Mouse (Mus musculus): ENCODE data around the gene Fam71b. TPM values are rescaled to one million over a fixed set of nuclear protein-coding genes. Genes with fewer than 3 reads are reported as not detected.

Fam71b gene
- polyA plus RNA-seq, 1 experiment from 2014 or later, result not detected

- no peak for ATAC-seq (replicated peaks; ENCODE audit: low FRiP score)
Observed at GRCm38 (mm10) chr11:46439005-46439543, 42.7 kb downstream of the Fam71b start.

GRCm38 (mm10) chr11:46441774-46442173 is 45.4 kb downstream of the Fam71b start:
- no peak overlapping the region for H3K4me3 ChIP-seq (replicated peaks)
- no peaks in the 10 kb centered on the region for H3K27me3 ChIP-seq
- H3K36me3 ChIP-seq, result peaks cover 44% of the 10 kb centered on the region
- H3K4me2 ChIP-seq, result no peak overlapping the region
- 96% methylated on average over 1 of the region's 1 CpGs for WGBS
- no peaks in the 10 kb centered on the region for H3K9me3 ChIP-seq (replicated peaks)
- peaks cover 4% of the 10 kb centered on the region; the same call in 1 of the 2 replicates for H3K4me1 ChIP-seq
- H3K27ac ChIP-seq, result no peak overlapping the region
- no peak for ATAC-seq (replicated peaks; ENCODE audit: low FRiP score)
- H3K9ac ChIP-seq, result no peak overlapping the region

More at GRCm38 (mm10) chr11:46439005-46439543, 42.7 kb downstream of the Fam71b start:
- no peaks in the 10 kb centered on the region for H3K9me3 ChIP-seq (replicated peaks)
- H3K9ac ChIP-seq, result no peak overlapping the region
- peaks cover 4% of the 10 kb centered on the region; the same call in 1 of the 2 replicates for H3K4me1 ChIP-seq
- H3K4me2 ChIP-seq, result no peak overlapping the region
- no peak overlapping the region for H3K27ac ChIP-seq
- H3K36me3 ChIP-seq, result peaks cover 42% of the 10 kb centered on the region
- 90% methylated on average over 5 of the region's 5 CpGs for WGBS
- no peak overlapping the region for H3K4me3 ChIP-seq (replicated peaks)
- no peaks in the 10 kb centered on the region for H3K27me3 ChIP-seq

DNA sequence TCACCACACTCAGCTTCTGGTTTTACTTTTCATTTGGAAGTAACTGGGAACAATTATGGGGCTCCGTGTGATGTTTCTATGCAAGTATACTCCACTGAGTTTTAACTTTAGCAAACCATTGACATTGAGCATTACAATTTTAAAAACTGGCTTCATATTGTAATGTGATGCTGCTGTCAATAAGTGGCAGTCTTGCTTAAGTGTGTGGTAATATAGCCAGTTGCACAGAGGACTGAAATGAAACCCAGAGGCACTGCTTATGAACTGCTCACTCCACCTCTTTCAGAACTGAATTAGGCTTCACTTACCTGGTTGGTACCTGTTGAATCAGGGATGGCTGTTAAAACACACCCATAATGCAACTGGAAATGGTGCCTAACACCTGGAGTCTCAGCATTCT is 46.8 kb downstream of the Fam71b start:
- no peaks in the 10 kb centered on the region for H3K27me3 ChIP-seq
- WGBS, result 100% methylated on average over 1 of the region's 1 CpGs
- no peaks in the 10 kb centered on the region for H3K9me3 ChIP-seq (replicated peaks)
- H3K36me3 ChIP-seq, result peaks cover 44% of the 10 kb centered on the region
- no peak overlapping the region for H3K4me3 ChIP-seq (replicated peaks)
- H3K9ac ChIP-seq, result no peak overlapping the region
- H3K4me2 ChIP-seq, result no peak overlapping the region
- no peak overlapping the region for H3K27ac ChIP-seq
- no peaks in the 10 kb centered on the region for H3K4me1 ChIP-seq
- ATAC-seq (replicated peaks; ENCODE audit: low FRiP score), result no peak

DNA sequence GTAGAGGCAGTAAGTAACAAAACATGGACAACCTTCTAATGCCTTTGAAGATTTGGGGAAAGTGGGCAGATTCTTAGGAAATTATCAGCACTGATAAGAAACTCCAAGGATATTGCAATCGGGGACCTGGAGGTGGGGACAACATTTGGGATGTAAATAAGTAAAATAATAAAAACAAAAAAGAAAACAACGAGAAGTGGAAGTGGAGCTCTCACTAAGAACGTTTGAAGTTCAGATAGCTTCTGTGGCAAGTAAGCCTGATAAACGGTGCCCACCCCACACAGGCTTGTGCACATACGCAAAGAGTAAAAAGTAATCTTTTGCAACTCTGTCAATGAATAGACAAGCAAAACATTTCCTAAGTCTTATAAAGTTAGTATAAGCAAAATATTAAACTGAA is 47.6 kb downstream of the Fam71b start:
- Histone ChIP-seq H3K9ac (no peak overlapping the region), H3K9me3 (replicated peaks) (no peaks in the 10 kb centered on the region), H3K4me3 (replicated peaks) (no peak overlapping the region), H3K36me3 (peaks cover 40% of the 10 kb centered on the region), H3K27me3 (no peaks in the 10 kb centered on the region), H3K4me2 (no peak overlapping the region), H3K4me1 (no peaks in the 10 kb centered on the region), H3K27ac (no peak overlapping the region)
- 86% methylated on average over 5 of the region's 5 CpGs for WGBS
- no peak for ATAC-seq (replicated peaks; ENCODE audit: low FRiP score)

GRCm38 (mm10) chr11:46446150-46446549 is 49.8 kb downstream of the Fam71b start:
- WGBS, result 89% methylated on average over 6 of the region's 6 CpGs
- Histone ChIP-seq H3K4me1 (no peaks in the 10 kb centered on the region), H3K36me3 (peaks cover 21% of the 10 kb centered on the region), H3K4me2 (no peak overlapping the region), H3K4me3 (replicated peaks) (no peak overlapping the region), H3K27ac (no peak overlapping the region), H3K9ac (no peak overlapping the region), H3K27me3 (no peaks in the 10 kb centered on the region), H3K9me3 (replicated peaks) (no peaks in the 10 kb centered on the region)
- ATAC-seq (replicated peaks; ENCODE audit: low FRiP score), result no peak

- 80% methylated on average over 13 of the region's 13 CpGs for WGBS
- Histone ChIP-seq H3K36me3 (peaks cover 7% of the 10 kb centered on the region), H3K9ac (no peak overlapping the region), H3K9me3 (replicated peaks) (no peaks in the 10 kb centered on the region), H3K4me1 (no peaks in the 10 kb centered on the region), H3K4me2 (no peak overlapping the region), H3K4me3 (replicated peaks) (no peak overlapping the region), H3K27me3 (no peaks in the 10 kb centered on the region), H3K27ac (no peak overlapping the region)
- ATAC-seq (replicated peaks; ENCODE audit: low FRiP score), result no peak
Observed at GRCm38 (mm10) chr11:46447644-46448484, 51.5 kb downstream of the Fam71b start.

DNA sequence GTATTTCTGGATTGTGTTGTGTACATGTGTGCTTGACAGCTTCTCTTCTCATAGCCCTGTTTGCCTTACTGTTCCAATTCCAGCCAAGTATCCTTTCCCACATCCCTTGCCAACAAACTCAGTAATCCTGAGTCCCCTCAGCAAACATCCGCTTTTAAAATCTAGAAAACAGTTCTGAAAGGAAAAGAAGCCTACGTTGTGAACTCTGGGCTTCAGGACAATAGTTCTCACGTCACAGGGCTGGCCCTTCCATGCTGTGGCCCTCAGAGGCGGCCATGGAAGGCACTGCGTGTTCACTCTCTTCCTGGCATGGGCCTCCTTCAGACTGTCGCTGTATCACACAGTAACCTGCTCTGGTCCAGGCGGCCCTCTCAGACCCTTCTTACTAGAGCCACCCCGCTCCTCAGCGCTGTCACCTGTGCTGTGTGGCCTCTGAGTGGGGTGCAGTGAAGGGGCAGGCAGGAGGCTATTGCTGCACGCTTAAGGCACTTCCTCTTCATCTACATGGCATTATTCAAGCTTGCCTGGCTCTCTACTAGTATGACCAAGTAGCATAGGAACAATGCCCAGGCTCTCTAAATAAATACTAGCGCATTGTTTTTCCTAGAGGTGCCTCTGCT is 53.2 kb downstream of the Fam71b start:
- WGBS, result 82% methylated on average over 11 of the region's 11 CpGs
- no peak overlapping the region for H3K4me3 ChIP-seq (replicated peaks)

GRCm38 (mm10) chr11:46454453-46455045 is 58.2 kb downstream of the Fam71b start, which contains the start of gene Havcr2:
Havcr2 (plus strand) TSS chr11:46454935.
- no peaks in the 10 kb centered on the region for H3K27me3 ChIP-seq
- no peaks in the 10 kb centered on the region for H3K9me3 ChIP-seq (replicated peaks)
- WGBS, result 74% methylated on average over 6 of the region's 6 CpGs
- no peaks in the 10 kb centered on the region for H3K36me3 ChIP-seq
- no peak within 1 kb of the TSS for H3K9ac ChIP-seq
- no peak for ATAC-seq (replicated peaks; ENCODE audit: low FRiP score)
- H3K4me1 ChIP-seq, result no peaks in the 10 kb centered on the region
- no peak within 1 kb of the TSS for H3K4me2 ChIP-seq
- H3K27ac ChIP-seq, result no peak within 1 kb of the TSS
- no peak within 1 kb of the TSS for H3K4me3 ChIP-seq (replicated peaks)

More for the DNA sequence above, 53.2 kb downstream of the Fam71b start:
- ATAC-seq (replicated peaks; ENCODE audit: low FRiP score), result no peak
- no peak overlapping the region for H3K4me2 ChIP-seq
- no peaks in the 10 kb centered on the region for H3K9me3 ChIP-seq (replicated peaks)
- H3K27ac ChIP-seq, result no peak overlapping the region
- no peaks in the 10 kb centered on the region for H3K4me1 ChIP-seq
- H3K36me3 ChIP-seq, result 0 out of 2 replicates have a peak, but pooled peaks cover 2% of the 10 kb centered on the region
- no peaks in the 10 kb centered on the region for H3K27me3 ChIP-seq
- no peak overlapping the region for H3K9ac ChIP-seq

Other genes with a start within 250 kb of the Fam71b start
- 0.48 and 1.2 TPM in 2 replicates for gene Nipal4, start 230.1 kb upstream of the Fam71b start, polyA plus RNA-seq (2015; fragmentation: Nextera tagmentation; extraction: Ambion mirVana)
- 0.13 and 0.21 TPM in 2 replicates for gene Fndc9, start 161.0 kb upstream of the Fam71b start, polyA plus RNA-seq (2015; fragmentation: Nextera tagmentation; extraction: Ambion mirVana)
- gene Cyfip2, start 83.7 kb upstream of the Fam71b start, polyA plus RNA-seq (2015; fragmentation: Nextera tagmentation; extraction: Ambion mirVana), result 15.3 and 15.5 TPM in 2 replicates
- 0.18 and 0.28 TPM in 2 replicates for gene Itk, start 7.0 kb upstream of the Fam71b start, polyA plus RNA-seq (2015; fragmentation: Nextera tagmentation; extraction: Ambion mirVana)
- 80.5 and 81.3 TPM in 2 replicates for gene Med7, start 40.4 kb downstream of the Fam71b start, polyA plus RNA-seq (2015; fragmentation: Nextera tagmentation; extraction: Ambion mirVana)
- gene Havcr2, start 58.4 kb downstream of the Fam71b start, polyA plus RNA-seq (2015; fragmentation: Nextera tagmentation; extraction: Ambion mirVana), result 0.09 TPM in 1 of 2 replicates, not detected in the other
- not detected in 2 replicates for gene Gm12169, start 127.7 kb downstream of the Fam71b start, polyA plus RNA-seq (2015; fragmentation: Nextera tagmentation; extraction: Ambion mirVana)
- not detected in 2 replicates for gene BC053393, start 175.0 kb downstream of the Fam71b start, polyA plus RNA-seq (2015; fragmentation: Nextera tagmentation; extraction: Ambion mirVana)
- not detected in 2 replicates for gene Dppa1, start 232.7 kb downstream of the Fam71b start, polyA plus RNA-seq (2015; fragmentation: Nextera tagmentation; extraction: Ambion mirVana)